Mouse (Mus musculus) testis, postnatal 10 days (tissue): ENCODE data around the gene Polr3h.

Experiments used
- DNase-seq: peaks from one replicate; pipeline ENCODE4 v3.0.0; 2021; ENCODE audit warnings: low spot score

Gene Polr3h

DNA sequence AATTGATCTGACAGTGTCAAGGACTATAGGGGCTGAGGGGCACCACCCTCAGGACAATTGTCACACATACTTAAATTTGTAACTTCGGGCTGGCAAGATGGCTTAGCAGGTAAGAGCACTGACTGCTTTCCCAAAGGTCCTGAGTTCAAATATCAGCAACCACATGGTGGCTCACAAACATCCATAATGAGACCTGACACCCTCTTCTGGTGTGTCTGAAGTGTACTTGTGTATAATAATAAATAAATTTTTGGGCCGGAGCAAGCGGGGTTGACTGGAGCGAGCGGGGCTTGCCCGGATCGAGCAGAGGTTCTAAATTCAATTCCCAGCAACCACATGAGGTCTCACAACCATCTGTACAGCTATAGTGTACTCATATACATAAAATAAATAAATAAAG lies 85.7 kb downstream of the Polr3h start:
- DNase-seq, result no peak

DNA sequence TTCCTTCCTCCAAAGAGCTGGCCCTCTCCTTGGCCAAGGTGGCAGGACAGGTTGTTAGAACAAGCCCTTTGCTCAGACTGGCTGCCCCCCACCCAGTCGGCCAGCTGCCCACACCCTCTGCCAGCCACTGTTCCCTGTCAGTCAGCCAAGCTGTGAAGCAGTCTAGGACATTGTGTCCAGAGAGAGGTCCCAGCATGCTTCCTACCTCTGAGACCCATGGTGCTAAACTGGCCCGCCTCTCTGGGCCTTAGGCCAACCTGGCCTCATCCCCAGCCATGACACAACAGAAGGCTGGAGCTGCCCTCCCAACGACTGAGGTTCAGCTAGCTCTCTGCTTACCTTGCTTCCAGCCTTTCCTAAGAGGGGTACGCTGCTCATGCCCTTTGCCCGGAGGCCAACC lies 86.4 kb downstream of the Polr3h start:
- DNase-seq, result peak; percentile 91

DNA sequence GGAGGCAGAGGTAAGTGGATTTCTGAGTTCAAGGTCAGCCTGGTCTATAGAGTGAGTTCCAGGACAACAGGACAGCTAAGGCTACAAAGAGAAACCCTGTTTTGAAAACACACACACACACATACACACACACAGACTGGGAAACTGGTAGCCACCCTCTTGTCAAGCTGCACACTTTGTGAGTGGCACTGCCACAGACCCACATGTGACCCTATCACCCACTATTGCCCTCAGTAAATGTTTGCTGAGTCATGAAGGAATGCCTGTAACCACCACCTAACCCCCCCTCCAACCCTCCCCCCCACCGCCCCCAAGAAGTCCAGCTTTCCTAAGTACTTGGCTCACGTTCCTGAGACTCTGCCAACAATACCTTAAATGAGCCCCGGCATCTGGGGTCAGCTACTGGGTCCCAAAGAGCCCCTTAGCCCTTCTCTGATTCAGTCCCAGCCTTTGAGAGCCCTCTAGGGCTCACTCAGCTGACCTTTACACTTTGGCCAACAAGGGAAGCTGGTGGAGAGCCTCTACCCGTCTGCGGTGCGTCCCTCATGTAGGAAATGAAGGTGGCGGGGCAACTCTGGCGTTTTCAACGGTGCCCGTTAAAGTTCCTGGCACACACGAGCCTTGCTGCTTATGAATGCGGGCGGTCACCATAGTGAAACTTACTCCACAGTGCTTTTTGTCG lies 87.3 kb downstream of the Polr3h start:
- no peak for DNase-seq
